Mouse (Mus musculus) ES-E14 (cell line): ENCODE data around the gene Grik5.

Experiments
- HCFC1 ChIP-seq: IDR thresholded peaks from 2 replicates; pipeline ENCODE4 v1.6.1; 2012; ENCODE audit warnings: low read length, inconsistent platforms, borderline replicate concordance; ENCODE audit not compliant: insufficient read depth
- MAFK ChIP-seq: IDR thresholded peaks from 2 replicates; pipeline ENCODE4 v1.6.1; 2014; ENCODE audit warnings: mild to moderate bottlenecking, low read depth, low read length, inconsistent platforms; ENCODE audit not compliant: insufficient read depth
- ZC3H11A ChIP-seq: IDR thresholded peaks from 2 replicates; pipeline ENCODE4 v1.6.1; 2012; ENCODE audit warnings: low read depth, mild to moderate bottlenecking, inconsistent platforms, low read length, borderline replicate concordance

- TF ChIP-seq ZC3H11A (no peak), HCFC1 (no peak), MAFK (no peak)
Observed at GRCm38 (mm10) chr7:25057888-25058287, 14.3 kb downstream of the Grik5 start.
